Mouse (Mus musculus) liver, embryonic 14.5 days (tissue): ENCODE measurements around the gene Enox1.

Source experiments
- CTCF ChIP-seq: IDR thresholded peaks from 2 replicates; pipeline ENCODE4 v1.5.1; 2016; ENCODE audit warnings: antibody characterized with exemption, low read depth, control low read depth
- EP300 ChIP-seq: IDR thresholded peaks from 2 replicates; pipeline ENCODE4 v1.6.1; 2016; ENCODE audit warnings: antibody characterized with exemption, low read depth

DNA sequence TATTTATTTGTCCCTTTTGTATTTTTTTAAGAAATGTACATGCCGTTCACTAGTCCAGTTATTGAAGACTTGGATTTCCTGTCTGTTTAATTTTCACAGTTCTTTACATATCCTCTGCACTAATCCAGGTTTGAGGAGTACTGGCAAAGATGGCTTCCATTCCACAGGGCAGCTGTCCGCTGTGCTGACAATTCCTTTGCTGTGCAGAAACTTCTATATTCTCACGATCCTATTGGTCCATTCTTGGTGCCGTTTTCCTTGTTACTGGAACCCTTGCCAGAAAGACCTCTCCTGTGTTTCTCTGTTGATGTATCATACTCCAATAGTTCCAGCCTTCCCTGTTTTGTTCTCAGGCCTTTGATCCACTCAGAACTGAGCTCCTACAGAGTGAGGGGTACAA lies 206.1 kb downstream of the Enox1 start:
- TF ChIP-seq CTCF (no peak), EP300 (no peak)
